8 mouse cellular contexts compared by ENCODE assay signal in the genomic region with DNA sequence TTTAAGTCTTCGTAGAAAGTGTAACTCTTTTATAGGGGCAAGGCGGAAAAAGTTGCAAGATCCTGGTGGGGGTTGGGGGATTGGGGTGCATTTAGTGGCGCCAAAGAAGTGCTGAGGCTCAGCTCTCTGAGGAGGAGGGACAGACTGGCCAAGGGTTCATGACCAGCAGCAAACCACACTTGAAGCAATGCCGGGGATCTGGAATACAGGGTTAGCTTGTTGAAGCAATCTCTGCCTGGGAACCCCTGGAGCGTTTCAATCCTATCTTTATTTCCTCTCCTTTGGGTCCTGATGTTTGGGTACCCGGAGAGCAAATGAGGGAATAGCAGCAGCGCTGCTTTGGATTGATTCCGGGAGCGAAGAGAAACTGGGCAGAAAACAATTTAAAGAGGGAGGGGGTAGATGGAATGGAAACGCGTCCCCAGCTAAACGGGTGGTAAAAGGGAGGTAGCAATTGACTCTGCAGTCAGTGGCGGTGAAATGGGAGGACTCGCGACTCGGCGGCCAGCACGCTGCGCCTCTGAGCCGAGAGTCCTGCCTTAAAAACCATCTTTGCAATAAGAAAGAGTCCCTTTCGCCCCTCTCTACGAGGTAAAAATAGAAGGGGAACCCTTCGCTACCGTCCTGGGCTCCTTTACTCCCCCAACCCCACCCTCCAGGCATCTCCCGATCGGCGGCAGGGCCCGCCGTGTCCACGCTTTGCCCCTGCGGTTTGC.
DNase-seq lines count a peak whose midpoint lies in the region; ATAC-seq and TF ChIP-seq lines count a peak whose summit lies in the region.

No protein-coding gene starts in this region.

- WGBS in hindbrain, embryonic 11.5 days: 1% methylated on average over 31 of the region's 31 CpGs
- 1% methylated on average over 31 of the region's 31 CpGs for WGBS in liver, postnatal 0 days (ENCODE audit: insufficient replicate concordance)

- H3K9ac ChIP-seq in hindbrain, embryonic 11.5 days (ENCODE audit: low read depth, low read length): no peak overlapping the region; the same call in 1 of the 2 replicates
- no peak overlapping the region for H3K9ac ChIP-seq in liver, postnatal 0 days (replicated peaks)

- peaks cover 48% of the 10 kb centered on the region for H3K27me3 ChIP-seq in hindbrain, embryonic 11.5 days (ENCODE audit: control insufficient read depth, insufficient read depth, low read length)
- peaks cover 44% of the 10 kb centered on the region for H3K27me3 ChIP-seq in liver, postnatal 0 days (ENCODE audit: insufficient read depth, low read length)

- ATAC-seq in hindbrain, embryonic 11.5 days (ENCODE audit: low FRiP score): no peak
- no peak for ATAC-seq in liver, postnatal 0 days

- peaks cover 10% of the 10 kb centered on the region for H3K4me1 ChIP-seq in hindbrain, embryonic 11.5 days (replicated peaks; ENCODE audit: control insufficient read depth, insufficient read depth, low read length)
- H3K4me1 ChIP-seq in liver, postnatal 0 days (ENCODE audit: insufficient read depth): no peaks in the 10 kb centered on the region

- TF ChIP-seq EP300 in liver, postnatal 0 days (IDR thresholded peaks at IDR 0.05; ENCODE audit: low read depth): no peak

- no peak for TF ChIP-seq POLR2A in brain, embryonic 14.5 days (IDR thresholded peaks at IDR 0.05; ENCODE audit: borderline replicate concordance, extremely low read depth, insufficient read depth, insufficient read length, poor library complexity, severe bottlenecking)

- peak; percentile 15 for DNase-seq in adrenal gland, postnatal 25 days
- DNase-seq in adrenal gland, adult 8-10 months: no peak
- peak; percentile 32 for DNase-seq in brain, embryonic 14.5 days (ENCODE audit: low read depth)
- DNase-seq in hindbrain, embryonic 11.5 days (ENCODE audit: low spot score): peak; percentile 65
- no peak for DNase-seq in liver, postnatal 0 days
- DNase-seq in ovary, adult 18-20 months (ENCODE audit: low spot score): no peak
- no peak for DNase-seq in right cerebral cortex, postnatal 36 days (ENCODE audit: low spot score in 2 of 2)
- no peak for DNase-seq in layer of hippocampus, adult 8-10 months (ENCODE audit: low spot score in 2 of 2)

- peak overlapping the region; percentile 43 for H3K4me2 ChIP-seq in hindbrain, embryonic 11.5 days (replicated peaks; ENCODE audit: low read depth, low read length)
- H3K4me2 ChIP-seq in liver, postnatal 0 days (ENCODE audit: low read depth, low read length): peak overlapping the region; percentile 36

- TF ChIP-seq CTCF in brain, embryonic 14.5 days (IDR thresholded peaks at IDR 0.05; ENCODE audit: borderline replicate concordance, extremely low read depth, insufficient read depth, insufficient read length): no peak
- no peak for TF ChIP-seq CTCF in liver, postnatal 0 days (IDR thresholded peaks at IDR 0.05; ENCODE audit: low read depth)

- no peaks in the 10 kb centered on the region for H3K9me3 ChIP-seq in hindbrain, embryonic 11.5 days (ENCODE audit: control insufficient read depth, low read length)
- no peaks in the 10 kb centered on the region for H3K9me3 ChIP-seq in liver, postnatal 0 days (ENCODE audit: low read length)

- no peaks in the 10 kb centered on the region for H3K36me3 ChIP-seq in hindbrain, embryonic 11.5 days (ENCODE audit: control insufficient read depth, insufficient read depth, low read length)
- no peaks in the 10 kb centered on the region for H3K36me3 ChIP-seq in liver, postnatal 0 days (replicated peaks; ENCODE audit: insufficient read depth, low read length)

- peak overlapping the region; percentile 12 for H3K4me3 ChIP-seq in hindbrain, embryonic 11.5 days (ENCODE audit: low read depth, low read length)
- peak overlapping the region; percentile 26 for H3K4me3 ChIP-seq in liver, postnatal 0 days (ENCODE audit: low read depth, low read length)

- H3K27ac ChIP-seq in hindbrain, embryonic 11.5 days (ENCODE audit: low read depth, low read length): no peak overlapping the region
- no peak overlapping the region for H3K27ac ChIP-seq in liver, postnatal 0 days (ENCODE audit: low read depth)

Comparison
In these comparisons a context has a peak if more than half of its experiments do, and no peak if none do; other contexts are left out.
1. DNase-seq: peak in adrenal gland, postnatal 25 days (single experiment), brain, embryonic 14.5 days (single experiment) and hindbrain, embryonic 11.5 days (single experiment); none in adrenal gland, adult 8-10 months (single experiment), liver, postnatal 0 days (single experiment), ovary, adult 18-20 months (single experiment), right cerebral cortex, postnatal 36 days (0 of 2) and layer of hippocampus, adult 8-10 months (0 of 2).